ENCODE assay signal across 27 mouse cellular contexts in genomic region chr17:70878237-70878636, GRCm38 (mm10). TPM values are rescaled to one million over a fixed set of nuclear protein-coding genes. Genes with fewer than 3 reads are reported as not detected.
DNase-seq lines count a peak whose midpoint lies in the region; TF ChIP-seq lines count a peak whose summit lies in the region.
"Had no signal": no experiment of that assay in that cellular context is flagged by ENCODE, and none has a peak within 500 bp of the region (broad histone marks: within the 10 kb centered on the region; RNA-seq: fewer than 3 reads in every experiment).

No protein-coding gene starts in this region.

- H3K27me3 ChIP-seq in myocyte (ENCODE audit: control insufficient read depth, insufficient read depth, insufficient read length), result no peaks in the 10 kb centered on the region
- H3K27me3 ChIP-seq: embryonic facial prominence, embryonic 12.5 days; embryonic facial prominence, embryonic 15.5 days; forebrain, embryonic 13.5 days; heart, embryonic 12.5 days; heart, embryonic 15.5 days; hindbrain, embryonic 13.5 days; intestine, embryonic 15.5 days had no signal

- TF ChIP-seq CTCF in lung, adult 2 months (IDR thresholded peaks at IDR 0.05; ENCODE audit: insufficient read depth, low read length), result no peak

- no peaks in the 10 kb centered on the region for H3K36me3 ChIP-seq in myocyte (ENCODE audit: control insufficient read depth, insufficient read depth)
- H3K36me3 ChIP-seq: embryonic facial prominence, embryonic 12.5 days; embryonic facial prominence, embryonic 15.5 days; forebrain, embryonic 10.5 days; heart, embryonic 12.5 days; heart, embryonic 15.5 days; hindbrain, embryonic 10.5 days; hindbrain, embryonic 13.5 days; intestine, embryonic 15.5 days had no signal

- peaks cover 2% of the 10 kb centered on the region; the same call in 1 of the 2 replicates for H3K4me1 ChIP-seq in lung, adult 2 months (ENCODE audit: control insufficient read depth, insufficient read depth, low read length)
- H3K4me1 ChIP-seq: heart, embryonic 15.5 days; intestine, embryonic 15.5 days had no signal

- peak overlapping the region; percentile 46 for H3K4me2 ChIP-seq in myocyte (ENCODE audit: low read depth)
- H3K4me2 ChIP-seq: embryonic facial prominence, embryonic 12.5 days; embryonic facial prominence, embryonic 15.5 days; forebrain, embryonic 13.5 days; heart, embryonic 12.5 days; heart, embryonic 15.5 days; hindbrain, embryonic 13.5 days; intestine, embryonic 15.5 days had no signal

- H3K4me3 ChIP-seq in myocyte, result no peak overlapping the region
- no peak overlapping the region for H3K4me3 ChIP-seq in lung, adult 2 months (replicated peaks; ENCODE audit: extremely low read depth, low read depth, low read length)
- H3K4me3 ChIP-seq: embryonic facial prominence, embryonic 12.5 days; embryonic facial prominence, embryonic 15.5 days; erythroblast, embryonic 14.5 days; forebrain, embryonic 10.5 days; forebrain, embryonic 13.5 days; gastrocnemius, adult 2 months; heart, embryonic 12.5 days; heart, embryonic 15.5 days; hindbrain, embryonic 10.5 days; hindbrain, embryonic 13.5 days; intestine, embryonic 15.5 days had no signal

- H3ac ChIP-seq in myocyte (ENCODE audit: control insufficient read depth, insufficient read length), result no peak overlapping the region

- H3K79me2 ChIP-seq in myocyte (ENCODE audit: control insufficient read depth, insufficient read depth), result no peaks in the 10 kb centered on the region

- TF ChIP-seq POLR2A in myocyte (IDR thresholded peaks at IDR 0.05; ENCODE audit: insufficient read length, low read depth), result no peak
- TF ChIP-seq POLR2A in lung, adult 2 months (IDR thresholded peaks at IDR 0.05; ENCODE audit: borderline replicate concordance, extremely low read depth, low read depth, low read length), result no peak

- DNase-seq in 416B (ENCODE audit: low read depth) (peak; percentile 34), NIH3T3 (ENCODE audit: low read depth) (peak; percentile 55)
- no peak for DNase-seq in embryo, embryonic 10.5 days (ENCODE audit: low spot score)
- no peak for DNase-seq in lung, adult 2 months
- no peak for DNase-seq in left cerebral cortex, postnatal 25 days (ENCODE audit: low spot score in 2 of 2)
- DNase-seq: adrenal gland, postnatal 10 days; adrenal gland, postnatal 36 days; cerebellum, adult 18-20 months; cerebellum, adult 9-10 months; cerebellum, postnatal 14 days; gastrocnemius, adult 2 months; gastrocnemius, postnatal 25 days; heart, adult 18-20 months; heart, postnatal 10 days; heart, postnatal 36 days; kidney, adult 11 months had no signal

- intact Hi-C loops in left cerebral cortex, postnatal 25 days (cut with DNase I), result no loop called here

TF ChIP-seq in myocyte, 11 proteins besides CTCF, POLR2A, EP300 and RAD21:
- TF ChIP-seq TCF3 (IDR thresholded peaks at IDR 0.05; ENCODE audit: insufficient read length, low read depth) (no peak), USF1 (IDR thresholded peaks at IDR 0.05; ENCODE audit: low read depth) (peak; percentile 74)
TF ChIP-seq in myocyte: peak in this region for 1.

RNA-seq across cellular contexts. Expression of gene Tgif1, which starts 24.9 kb away (rescaled TPM):
- polyA plus RNA-seq in myocyte (2012; fragmentation: generic; extraction: Trizol), result 75.2 TPM
- polyA plus RNA-seq in lung, adult 2 months (2012; rRNA removed), result 14.1 and 25.2 TPM in 2 replicates
- total RNA-seq in left cerebral cortex, postnatal 25 days (2021), result 1 to 10 TPM; 1.5 to 2.1 TPM

Comparison
In these comparisons a context has a peak if more than half of its experiments do, and no peak if none do; other contexts are left out.
1. DNase-seq: peak in 416B (single experiment) and NIH3T3 (single experiment); none in embryo, embryonic 10.5 days (single experiment), lung, adult 2 months (single experiment) and left cerebral cortex, postnatal 25 days (0 of 2).